Mouse (Mus musculus): ENCODE results near the gene Abhd12. TPM values are rescaled to one million over a fixed set of nuclear protein-coding genes. Genes with fewer than 3 reads are reported as not detected.

Abhd12 gene
- polyA plus RNA-seq, 1 experiment = 3.4 TPM

- no peaks in the 10 kb centered on the region for H3K4me1 ChIP-seq (ENCODE audit: control insufficient read depth)
- H3K27me3 ChIP-seq (ENCODE audit: control insufficient read depth) = no peaks in the 10 kb centered on the region
- H3K9me3 ChIP-seq (ENCODE audit: control insufficient read depth, low read length) = no peaks in the 10 kb centered on the region
- no peak for TF ChIP-seq GATA1 (IDR thresholded peaks at IDR 0.05; ENCODE audit: low read length)
- TF ChIP-seq TAL1 (IDR thresholded peaks at IDR 0.05; ENCODE audit: low read length) = no peak
- H3K4me3 ChIP-seq (replicated peaks) = no peak overlapping the region
- peaks cover 94% of the 10 kb centered on the region for H3K36me3 ChIP-seq (ENCODE audit: control insufficient read depth)
These were observed 28.9 kb upstream of the Abhd12 start for GRCm38 (mm10) chr2:150933482-150933881.

- no peaks in the 10 kb centered on the region for H3K27me3 ChIP-seq (ENCODE audit: control insufficient read depth)
- no peaks in the 10 kb centered on the region for H3K4me1 ChIP-seq (ENCODE audit: control insufficient read depth)
- no peaks in the 10 kb centered on the region for H3K9me3 ChIP-seq (ENCODE audit: control insufficient read depth, low read length)
- TF ChIP-seq GATA1 (IDR thresholded peaks at IDR 0.05; ENCODE audit: low read length) (no peak), TAL1 (IDR thresholded peaks at IDR 0.05; ENCODE audit: low read length) (no peak)
- no peak overlapping the region for H3K4me3 ChIP-seq (replicated peaks)
- H3K36me3 ChIP-seq (ENCODE audit: control insufficient read depth) = peaks cover 96% of the 10 kb centered on the region
These were observed 26.3 kb upstream of the Abhd12 start for GRCm38 (mm10) chr2:150930806-150931205.

GRCm38 (mm10) chr2:150929156-150929555 lies 24.6 kb upstream of the Abhd12 start:
- H3K4me3 ChIP-seq (replicated peaks) = no peak overlapping the region
- H3K9me3 ChIP-seq (ENCODE audit: control insufficient read depth, low read length) = no peaks in the 10 kb centered on the region
- peaks cover 95% of the 10 kb centered on the region for H3K36me3 ChIP-seq (ENCODE audit: control insufficient read depth)
- H3K27me3 ChIP-seq (ENCODE audit: control insufficient read depth) = no peaks in the 10 kb centered on the region
- H3K4me1 ChIP-seq (ENCODE audit: control insufficient read depth) = no peaks in the 10 kb centered on the region
- TF ChIP-seq GATA1 (IDR thresholded peaks at IDR 0.05; ENCODE audit: low read length) = no peak
- no peak for TF ChIP-seq TAL1 (IDR thresholded peaks at IDR 0.05; ENCODE audit: low read length)

- Histone ChIP-seq H3K36me3 (ENCODE audit: control insufficient read depth) (peaks cover 91% of the 10 kb centered on the region), H3K4me3 (replicated peaks) (no peak overlapping the region), H3K27me3 (ENCODE audit: control insufficient read depth) (no peaks in the 10 kb centered on the region), H3K9me3 (ENCODE audit: control insufficient read depth, low read length) (no peaks in the 10 kb centered on the region), H3K4me1 (ENCODE audit: control insufficient read depth) (peaks cover 10% of the 10 kb centered on the region)
- TF ChIP-seq GATA1 (IDR thresholded peaks at IDR 0.05; ENCODE audit: low read length) = no peak
- TF ChIP-seq TAL1 (IDR thresholded peaks at IDR 0.05; ENCODE audit: low read length) = no peak
These were observed 22.6 kb upstream of the Abhd12 start for GRCm38 (mm10) chr2:150927038-150927720.

- no peak for TF ChIP-seq GATA1 (IDR thresholded peaks at IDR 0.05; ENCODE audit: low read length)
- TF ChIP-seq TAL1 (IDR thresholded peaks at IDR 0.05; ENCODE audit: low read length) = no peak
- no peak overlapping the region for H3K4me3 ChIP-seq (replicated peaks)
- H3K9me3 ChIP-seq (ENCODE audit: control insufficient read depth, low read length) = no peaks in the 10 kb centered on the region
- no peaks in the 10 kb centered on the region for H3K27me3 ChIP-seq (ENCODE audit: control insufficient read depth)
- H3K4me1 ChIP-seq (ENCODE audit: control insufficient read depth) = peaks cover 16% of the 10 kb centered on the region
- peaks cover 86% of the 10 kb centered on the region for H3K36me3 ChIP-seq (ENCODE audit: control insufficient read depth)
These were observed 19.0 kb upstream of the Abhd12 start for GRCm38 (mm10) chr2:150923505-150923904.

GRCm38 (mm10) chr2:150923026-150923425 lies 18.5 kb upstream of the Abhd12 start:
- TF ChIP-seq TAL1 (IDR thresholded peaks at IDR 0.05; ENCODE audit: low read length) (no peak), GATA1 (IDR thresholded peaks at IDR 0.05; ENCODE audit: low read length) (no peak)
- no peaks in the 10 kb centered on the region for H3K27me3 ChIP-seq (ENCODE audit: control insufficient read depth)
- peaks cover 16% of the 10 kb centered on the region for H3K4me1 ChIP-seq (ENCODE audit: control insufficient read depth)
- peaks cover 86% of the 10 kb centered on the region for H3K36me3 ChIP-seq (ENCODE audit: control insufficient read depth)
- H3K9me3 ChIP-seq (ENCODE audit: control insufficient read depth, low read length) = no peaks in the 10 kb centered on the region
- no peak overlapping the region for H3K4me3 ChIP-seq (replicated peaks)

GRCm38 (mm10) chr2:150922165-150922564 lies 17.6 kb upstream of the Abhd12 start:
- Histone ChIP-seq H3K9me3 (ENCODE audit: control insufficient read depth, low read length) (no peaks in the 10 kb centered on the region), H3K27me3 (ENCODE audit: control insufficient read depth) (no peaks in the 10 kb centered on the region), H3K4me3 (replicated peaks) (no peak overlapping the region), H3K36me3 (ENCODE audit: control insufficient read depth) (peaks cover 86% of the 10 kb centered on the region), H3K4me1 (ENCODE audit: control insufficient read depth) (peaks cover 16% of the 10 kb centered on the region)
- TF ChIP-seq TAL1 (IDR thresholded peaks at IDR 0.05; ENCODE audit: low read length) (no peak), GATA1 (IDR thresholded peaks at IDR 0.05; ENCODE audit: low read length) (no peak)

GRCm38 (mm10) chr2:150921697-150922096 lies 17.2 kb upstream of the Abhd12 start:
- Histone ChIP-seq H3K4me1 (ENCODE audit: control insufficient read depth) (peaks cover 16% of the 10 kb centered on the region), H3K4me3 (replicated peaks) (no peak overlapping the region), H3K27me3 (ENCODE audit: control insufficient read depth) (no peaks in the 10 kb centered on the region), H3K9me3 (ENCODE audit: control insufficient read depth, low read length) (no peaks in the 10 kb centered on the region), H3K36me3 (ENCODE audit: control insufficient read depth) (peaks cover 86% of the 10 kb centered on the region)
- TF ChIP-seq GATA1 (IDR thresholded peaks at IDR 0.05; ENCODE audit: low read length) (no peak), TAL1 (IDR thresholded peaks at IDR 0.05; ENCODE audit: low read length) (no peak)

GRCm38 (mm10) chr2:150920543-150920942 lies 16.0 kb upstream of the Abhd12 start:
- H3K9me3 ChIP-seq (ENCODE audit: control insufficient read depth, low read length) = no peaks in the 10 kb centered on the region
- peaks cover 85% of the 10 kb centered on the region for H3K36me3 ChIP-seq (ENCODE audit: control insufficient read depth)
- no peak overlapping the region for H3K4me3 ChIP-seq (replicated peaks)
- H3K4me1 ChIP-seq (ENCODE audit: control insufficient read depth) = peaks cover 21% of the 10 kb centered on the region
- TF ChIP-seq TAL1 (IDR thresholded peaks at IDR 0.05; ENCODE audit: low read length) = no peak
- TF ChIP-seq GATA1 (IDR thresholded peaks at IDR 0.05; ENCODE audit: low read length) = no peak
- H3K27me3 ChIP-seq (ENCODE audit: control insufficient read depth) = no peaks in the 10 kb centered on the region

GRCm38 (mm10) chr2:150918720-150919119 lies 14.2 kb upstream of the Abhd12 start:
- H3K27me3 ChIP-seq (ENCODE audit: control insufficient read depth) = no peaks in the 10 kb centered on the region
- peaks cover 21% of the 10 kb centered on the region for H3K4me1 ChIP-seq (ENCODE audit: control insufficient read depth)
- peaks cover 85% of the 10 kb centered on the region for H3K36me3 ChIP-seq (ENCODE audit: control insufficient read depth)
- TF ChIP-seq GATA1 (IDR thresholded peaks at IDR 0.05; ENCODE audit: low read length) (no peak), TAL1 (IDR thresholded peaks at IDR 0.05; ENCODE audit: low read length) (no peak)
- no peaks in the 10 kb centered on the region for H3K9me3 ChIP-seq (ENCODE audit: control insufficient read depth, low read length)
- no peak overlapping the region for H3K4me3 ChIP-seq (replicated peaks)
